Mouse (Mus musculus) myocyte (in vitro differentiated cells): ENCODE measurements at regions not wholly inside any gene's neighbourhood (a gene's known extent, or its start where the extent isn't known, plus 50 kb on each side); places are given as distances from the start of the nearest gene placed in this dataset.

Experiments
- E2F4 ChIP-seq: IDR thresholded peaks from one replicate; pipeline ENCODE4 v1.6.1; 2011; ENCODE audit warnings: mild to moderate bottlenecking, control low read depth, moderate library complexity; ENCODE audit not compliant: insufficient read depth
- MAX ChIP-seq: IDR thresholded peaks from one replicate; pipeline ENCODE4 v1.6.1; 2011; ENCODE audit warnings: low read depth, mild to moderate bottlenecking, control low read depth
- MYOG ChIP-seq, 3 experiments: IDR thresholded peaks; one replicate each; pipeline ENCODE4 v1.6.1; 2011; ENCODE audit warnings: control low read depth in 2 of 3, low read depth in 2 of 3, mild to moderate bottlenecking in 2 of 3; ENCODE audit not compliant: insufficient read length in 2 of 3, control insufficient read depth in 1 of 3, insufficient read depth in 1 of 3
- POLR2A ChIP-seq: IDR thresholded peaks from one replicate; pipeline ENCODE4 v1.6.1; 2011; ENCODE audit warnings: low read depth, mild to moderate bottlenecking, control low read depth, moderate library complexity; ENCODE audit not compliant: insufficient read length
- POLR2AphosphoS2 ChIP-seq: IDR thresholded peaks from one replicate; pipeline ENCODE4 v1.6.1; 2011; ENCODE audit warnings: low read depth, control low read depth; ENCODE audit not compliant: insufficient read length
- REST ChIP-seq: IDR thresholded peaks from one replicate; pipeline ENCODE4 v1.6.1; 2011; ENCODE audit warnings: mild to moderate bottlenecking, control low read depth, moderate library complexity; ENCODE audit not compliant: insufficient read depth, insufficient read length
- TCF12 ChIP-seq: IDR thresholded peaks from one replicate; pipeline ENCODE4 v1.6.1; 2011; ENCODE audit warnings: mild to moderate bottlenecking, control low read depth; ENCODE audit not compliant: poor library complexity, insufficient read depth, severe bottlenecking
- TCF3 ChIP-seq: IDR thresholded peaks from one replicate; pipeline ENCODE4 v1.6.1; 2011; ENCODE audit warnings: low read depth, control low read depth; ENCODE audit not compliant: insufficient read length
- USF1 ChIP-seq: IDR thresholded peaks from one replicate; pipeline ENCODE4 v1.6.1; 2011; ENCODE audit warnings: low read depth, mild to moderate bottlenecking, control low read depth, moderate library complexity

GRCm38 (mm10) chr3:149262332-149262970 lies 272.1 kb upstream of the Adgrl2 start:
- TF ChIP-seq POLR2A = no peak
- no peak for TF ChIP-seq REST
- no peak for TF ChIP-seq MAX
- no peak for TF ChIP-seq MYOG (IDR thresholded peaks at IDR 0.05; ENCODE audit: control insufficient read depth in 1 of 3, insufficient read depth in 1 of 3, insufficient read length in 2 of 3, low read depth in 2 of 3)
- no peak for TF ChIP-seq TCF3
- TF ChIP-seq USF1 = no peak
- TF ChIP-seq E2F4 = no peak
- TF ChIP-seq POLR2AphosphoS2 = no peak
- TF ChIP-seq TCF12 = no peak
